Mouse (Mus musculus): Measurements from ENCODE around the gene Sema6d. TPM values are rescaled to one million over a fixed set of nuclear protein-coding genes. Genes with fewer than 3 reads are reported as not detected.

Gene Sema6d
- polyA plus RNA-seq, 2 experiments: 12.9 to 19.1 TPM

GRCm38 (mm10) chr2:124162001-124162599, 72.3 kb downstream of the Sema6d start:
- H3K27ac ChIP-seq (replicated peaks; ENCODE audit: low read depth, low read length): no peak overlapping the region
- TF ChIP-seq POLR2A (IDR thresholded peaks at IDR 0.05; ENCODE audit: borderline replicate concordance, extremely low read depth, insufficient read depth, insufficient read length): no peak
- no peaks in the 10 kb centered on the region for H3K27me3 ChIP-seq (ENCODE audit: control insufficient read depth, insufficient read depth, low read length)
- H3K36me3 ChIP-seq (ENCODE audit: control insufficient read depth, insufficient read depth, low read length): no peaks in the 10 kb centered on the region
- ATAC-seq (ENCODE audit: low FRiP score, low read depth) (no peak), DNase-seq (ENCODE audit: low spot score) (no peak)
- no peak overlapping the region for H3K4me2 ChIP-seq (replicated peaks; ENCODE audit: low read depth, low read length, severe bottlenecking)
- no peaks in the 10 kb centered on the region for H3K4me1 ChIP-seq (ENCODE audit: control insufficient read depth, insufficient read depth, low read length)
- H3K9ac ChIP-seq (ENCODE audit: low read depth, low read length, severe bottlenecking): no peak overlapping the region
- no peaks in the 10 kb centered on the region for H3K9me3 ChIP-seq (ENCODE audit: control insufficient read depth, low read length)
- H3K4me3 ChIP-seq (replicated peaks; ENCODE audit: low read length): no peak overlapping the region
- 61% methylated on average over 7 of the region's 7 CpGs for WGBS

GRCm38 (mm10) chr2:124168411-124168810, 78.6 kb downstream of the Sema6d start:
- Histone ChIP-seq H3K4me2 (replicated peaks; ENCODE audit: low read depth, low read length, severe bottlenecking) (no peak overlapping the region), H3K4me1 (ENCODE audit: control insufficient read depth, insufficient read depth, low read length) (no peaks in the 10 kb centered on the region), H3K27me3 (ENCODE audit: control insufficient read depth, insufficient read depth, low read length) (no peaks in the 10 kb centered on the region), H3K27ac (replicated peaks; ENCODE audit: low read depth, low read length) (no peak overlapping the region), H3K36me3 (ENCODE audit: control insufficient read depth, insufficient read depth, low read length) (no peaks in the 10 kb centered on the region), H3K4me3 (replicated peaks; ENCODE audit: low read length) (no peak overlapping the region), H3K9me3 (ENCODE audit: control insufficient read depth, low read length) (no peaks in the 10 kb centered on the region), H3K9ac (ENCODE audit: low read depth, low read length, severe bottlenecking) (no peak overlapping the region)
- ATAC-seq (ENCODE audit: low FRiP score, low read depth): no peak
- DNase-seq (ENCODE audit: low spot score): no peak
- 90% methylated on average over 1 of the region's 1 CpGs for WGBS
- TF ChIP-seq POLR2A (IDR thresholded peaks at IDR 0.05; ENCODE audit: borderline replicate concordance, extremely low read depth, insufficient read depth, insufficient read length): no peak

- DNase-seq (ENCODE audit: low spot score) (no peak), ATAC-seq (ENCODE audit: low FRiP score, low read depth) (no peak)
Observed at GRCm38 (mm10) chr2:124171718-124172117, 81.9 kb downstream of the Sema6d start.

GRCm38 (mm10) chr2:124176265-124176664, 86.5 kb downstream of the Sema6d start:
- no peak for TF ChIP-seq POLR2A (IDR thresholded peaks at IDR 0.05; ENCODE audit: borderline replicate concordance, extremely low read depth, insufficient read depth, insufficient read length)
- no peaks in the 10 kb centered on the region for H3K36me3 ChIP-seq (ENCODE audit: control insufficient read depth, insufficient read depth, low read length)
- 28% methylated on average over 1 of the region's 1 CpGs for WGBS
- no peak overlapping the region for H3K4me2 ChIP-seq (replicated peaks; ENCODE audit: low read depth, low read length, severe bottlenecking)
- H3K4me3 ChIP-seq (replicated peaks; ENCODE audit: low read length): no peak overlapping the region
- H3K27me3 ChIP-seq (ENCODE audit: control insufficient read depth, insufficient read depth, low read length): no peaks in the 10 kb centered on the region
- H3K27ac ChIP-seq (replicated peaks; ENCODE audit: low read depth, low read length): no peak overlapping the region
- H3K9ac ChIP-seq (ENCODE audit: low read depth, low read length, severe bottlenecking): no peak overlapping the region
- DNase-seq (ENCODE audit: low spot score): no peak
- H3K9me3 ChIP-seq (ENCODE audit: control insufficient read depth, low read length): no peaks in the 10 kb centered on the region
- no peak for ATAC-seq (ENCODE audit: low FRiP score, low read depth)
- no peaks in the 10 kb centered on the region for H3K4me1 ChIP-seq (ENCODE audit: control insufficient read depth, insufficient read depth, low read length)

More at GRCm38 (mm10) chr2:124171718-124172117, 81.9 kb downstream of the Sema6d start:
- WGBS: 75% methylated on average over 3 of the region's 3 CpGs
- no peaks in the 10 kb centered on the region for H3K9me3 ChIP-seq (ENCODE audit: control insufficient read depth, low read length)
- H3K4me2 ChIP-seq (replicated peaks; ENCODE audit: low read depth, low read length, severe bottlenecking): no peak overlapping the region
- no peaks in the 10 kb centered on the region for H3K27me3 ChIP-seq (ENCODE audit: control insufficient read depth, insufficient read depth, low read length)
- H3K9ac ChIP-seq (ENCODE audit: low read depth, low read length, severe bottlenecking): no peak overlapping the region
- no peak for TF ChIP-seq POLR2A (IDR thresholded peaks at IDR 0.05; ENCODE audit: borderline replicate concordance, extremely low read depth, insufficient read depth, insufficient read length)
- no peaks in the 10 kb centered on the region for H3K36me3 ChIP-seq (ENCODE audit: control insufficient read depth, insufficient read depth, low read length)
- H3K4me1 ChIP-seq (ENCODE audit: control insufficient read depth, insufficient read depth, low read length): no peaks in the 10 kb centered on the region
- no peak overlapping the region for H3K4me3 ChIP-seq (replicated peaks; ENCODE audit: low read length)
- H3K27ac ChIP-seq (replicated peaks; ENCODE audit: low read depth, low read length): no peak overlapping the region

- no peak for ATAC-seq (ENCODE audit: low FRiP score, low read depth)
- no peak overlapping the region for H3K4me2 ChIP-seq (replicated peaks; ENCODE audit: low read depth, low read length, severe bottlenecking)
- no peak for DNase-seq (ENCODE audit: low spot score)
- no peak overlapping the region for H3K4me3 ChIP-seq (replicated peaks; ENCODE audit: low read length)
- H3K9me3 ChIP-seq (ENCODE audit: control insufficient read depth, low read length): no peaks in the 10 kb centered on the region
- WGBS: 59% methylated on average over 4 of the region's 4 CpGs
- H3K27me3 ChIP-seq (ENCODE audit: control insufficient read depth, insufficient read depth, low read length): no peaks in the 10 kb centered on the region
- no peak overlapping the region for H3K9ac ChIP-seq (ENCODE audit: low read depth, low read length, severe bottlenecking)
- H3K27ac ChIP-seq (replicated peaks; ENCODE audit: low read depth, low read length): no peak overlapping the region
- H3K36me3 ChIP-seq (ENCODE audit: control insufficient read depth, insufficient read depth, low read length): no peaks in the 10 kb centered on the region
- TF ChIP-seq POLR2A (IDR thresholded peaks at IDR 0.05; ENCODE audit: borderline replicate concordance, extremely low read depth, insufficient read depth, insufficient read length): no peak
- no peaks in the 10 kb centered on the region for H3K4me1 ChIP-seq (ENCODE audit: control insufficient read depth, insufficient read depth, low read length)
Observed at GRCm38 (mm10) chr2:124176711-124177169, 87.0 kb downstream of the Sema6d start.

Measured in limb, embryonic 14.5 days (tissue).